Mouse (Mus musculus) hematopoietic multipotent progenitor cell, adult 10-12 weeks (in vitro differentiated cells): ENCODE measurements around the gene Mepe. TPM values are rescaled to one million over a fixed set of nuclear protein-coding genes. Genes with fewer than 3 reads are reported as not detected.

Experiments
- polyA plus RNA-seq: library from polyadenylated mRNA; stranded (reverse); fragments of >175 nt; gene quantifications from 2 replicates; pipeline ENCODE4 v1.2.3, GENCODE M21; 2012; ENCODE audit warnings: low replicate concordance

Mepe gene
- polyA plus RNA-seq = not detected in 2 replicates

DNA sequence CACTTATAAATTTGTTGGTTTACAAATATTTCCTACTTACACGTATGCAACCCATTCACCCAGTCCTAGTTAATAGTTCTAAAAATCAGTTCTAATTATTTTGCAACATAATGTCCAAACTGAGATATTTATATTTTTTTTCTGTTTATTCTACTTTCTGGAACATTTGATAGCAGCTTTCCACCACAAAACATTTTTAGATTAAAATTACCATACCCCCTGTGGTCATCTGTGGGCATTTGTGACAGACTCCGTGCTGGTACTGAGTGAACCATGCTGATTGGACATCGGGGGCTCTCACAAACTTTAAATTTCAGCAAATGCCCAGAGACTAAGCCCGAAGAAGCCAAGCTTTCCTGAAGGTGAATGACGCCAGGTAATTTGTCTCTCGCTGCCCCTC is at the start of gene Mepe:
Mepe (plus strand) TSS at position 301 of the 400 bp plus-strand sequence.

DNA sequence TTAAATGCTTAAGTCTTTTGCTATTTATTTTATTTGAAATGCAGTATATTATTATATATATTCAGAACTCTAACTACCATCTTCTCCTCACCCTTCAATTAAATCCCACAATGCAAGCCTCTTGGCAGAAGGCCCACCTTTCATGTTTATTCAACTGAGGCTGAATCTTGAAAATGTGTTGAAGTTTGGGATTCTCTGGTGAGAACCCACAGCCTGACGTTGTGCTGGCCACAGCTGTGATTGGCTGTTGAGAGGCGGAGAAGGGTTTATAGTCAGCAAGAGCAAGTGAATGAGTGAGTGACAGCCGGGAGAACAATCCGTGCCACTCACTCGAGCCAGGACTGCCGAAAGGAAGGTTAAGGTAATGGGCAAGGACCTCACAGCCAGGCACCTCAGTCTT is 26.1 kb upstream of the Mepe start, which contains the start of gene Ibsp:
Ibsp (plus strand) TSS at position 178 of the 400 bp plus-strand sequence.

Other genes starting within 250 kb of the Mepe start
- gene Gm17660, start 247.7 kb upstream of the Mepe start, polyA plus RNA-seq = not detected in 2 replicates
- gene Sparcl1, start 211.6 kb upstream of the Mepe start, polyA plus RNA-seq = 0.57 TPM in 1 of 2 replicates, not detected in the other
- not detected in 2 replicates for gene Dspp, start 154.6 kb upstream of the Mepe start, polyA plus RNA-seq
- gene Dmp1, start 122.7 kb upstream of the Mepe start, polyA plus RNA-seq = not detected in 2 replicates
- not detected in 2 replicates for gene Ibsp, start 26.2 kb upstream of the Mepe start, polyA plus RNA-seq
- 0.08 TPM in 1 of 2 replicates, not detected in the other for gene Spp1, start 109.8 kb downstream of the Mepe start, polyA plus RNA-seq
- gene Pkd2, start 134.1 kb downstream of the Mepe start, polyA plus RNA-seq = 1.00 and 2.9 TPM in 2 replicates
- 1.3 and 1.5 TPM in 2 replicates for gene BC005561, start 183.0 kb downstream of the Mepe start, polyA plus RNA-seq